Mouse (Mus musculus) heart, embryonic 11.5 days (tissue): ENCODE data around the gene Rab8b. TPM values are rescaled to one million over a fixed set of nuclear protein-coding genes. Genes with fewer than 3 reads are reported as not detected.
"Not testable (repeated sequence)": the region's sequence is repeated elsewhere in the genome, so short reads cannot be mapped to it uniquely, and the experiment has no call there.

ENCODE experiments used
- ATAC-seq: fragments of 200-750 bp; cut with Nextera tagmentation; replicated peaks from 2 replicates; pipeline ENCODE4 v1.8.0; 2017; ENCODE audit warnings: moderate library complexity; ENCODE audit not compliant: insufficient number of reproducible peaks, low FRiP score, low TSS enrichment
- H3K27ac ChIP-seq: fragments of 300-500 bp; sonication (generic); 2 replicates; pipeline ENCODE4 v1.5.1; 2014; ENCODE audit warnings: mild to moderate bottlenecking, low read depth, low read length
- H3K27me3 ChIP-seq: fragments of 300-500 bp; sonication (generic); 2 replicates; pipeline ENCODE4 v1.6.1; 2014; ENCODE audit warnings: mild to moderate bottlenecking, low read length, mixed read lengths; ENCODE audit not compliant: control insufficient read depth, insufficient read depth
- H3K36me3 ChIP-seq: fragments of 300-500 bp; sonication (generic); 2 replicates; pipeline ENCODE4 v1.6.1; 2014; ENCODE audit warnings: mild to moderate bottlenecking, low read length, moderate library complexity, mixed read lengths; ENCODE audit not compliant: control insufficient read depth, insufficient read depth
- H3K4me1 ChIP-seq: fragments of 300-500 bp; sonication (generic); 2 replicates; pipeline ENCODE4 v1.6.1; 2014; ENCODE audit warnings: low read length; ENCODE audit not compliant: control insufficient read depth, insufficient read depth
- H3K4me2 ChIP-seq: fragments of 300-500 bp; sonication (generic); 2 replicates; pipeline ENCODE4 v1.6.1; 2014; ENCODE audit warnings: mild to moderate bottlenecking, moderate library complexity
- H3K4me3 ChIP-seq: fragments of 300-500 bp; sonication (generic); 2 replicates; pipeline ENCODE4 v1.5.1; 2014; ENCODE audit warnings: low read depth, low read length
- H3K9ac ChIP-seq: fragments of 300-500 bp; sonication (generic); 2 replicates; pipeline ENCODE4 v1.6.1; 2014; ENCODE audit warnings: mild to moderate bottlenecking, low read depth, low read length, moderate library complexity
- H3K9me3 ChIP-seq: fragments of 300-500 bp; sonication (generic); replicated peaks from 2 replicates; pipeline ENCODE4 v1.6.1; 2016; ENCODE audit warnings: low read length; ENCODE audit not compliant: control insufficient read depth
- WGBS: fragments of 180-500 bp; shearing (Covaris S2); extraction: QIAGEN DNeasy Blood & Tissue Kit; methylation state at CpG from one replicate; pipeline ENCODE4 v1.1.7; 2014; ENCODE audit not compliant: insufficient replicate concordance; 5-methylcytosine and 5-hydroxymethylcytosine counted together
- polyA plus RNA-seq: library from polyadenylated mRNA; unstranded; fragments of >200 nt; fragmentation: Nextera tagmentation; extraction: Ambion mirVana; gene quantifications from 2 replicates; pipeline ENCODE4 v1.2.1, GENCODE M21; 2014

Gene Rab8b
- polyA plus RNA-seq, 1 experiment from 2014 or later: 23.6 TPM

DNA sequence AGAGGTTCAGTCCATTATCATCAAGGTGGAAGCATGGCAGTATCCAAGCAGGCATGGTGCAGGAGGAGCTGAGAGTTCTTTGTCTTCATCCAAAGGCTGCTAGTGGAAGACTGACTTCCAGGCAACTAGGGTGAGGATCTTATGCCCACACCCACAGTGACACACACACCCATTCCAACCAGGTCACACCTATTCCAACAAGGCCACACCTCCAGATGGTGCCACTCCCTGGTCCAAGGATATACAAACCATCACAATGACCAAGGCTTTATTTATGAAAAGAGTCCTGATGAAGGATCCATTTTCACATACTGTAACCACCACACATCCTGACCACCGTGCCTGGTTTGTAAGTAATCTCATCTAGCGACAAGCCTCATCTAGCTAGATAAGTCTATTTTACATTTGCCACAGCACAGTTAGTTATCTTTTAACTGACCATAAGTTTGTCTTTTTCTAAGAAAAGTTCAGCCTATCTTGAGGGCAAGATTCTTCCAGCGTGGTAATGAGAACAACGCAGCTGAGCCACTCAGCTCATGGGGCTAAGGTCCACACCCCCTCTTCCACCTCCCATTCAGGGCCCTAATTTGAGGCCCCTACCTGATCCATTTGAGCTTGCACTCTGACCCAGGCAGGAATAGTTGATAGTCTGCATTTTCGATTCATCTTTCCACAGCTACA, 6.1 kb downstream of the Rab8b start:
- H3K36me3 ChIP-seq, H3K27me3 ChIP-seq, H3K4me2 ChIP-seq, H3K27ac ChIP-seq, ATAC-seq, H3K4me3 ChIP-seq, H3K9ac ChIP-seq, H3K9me3 ChIP-seq: not testable (repeated sequence)
- WGBS: 86% methylated on average over 5 of the region's 5 CpGs
- peaks cover 25% of the 10 kb centered on the region for H3K4me1 ChIP-seq

- no peak overlapping the region for H3K4me2 ChIP-seq
- H3K27me3 ChIP-seq: no peaks in the 10 kb centered on the region
- peaks cover 23% of the 10 kb centered on the region for H3K4me1 ChIP-seq
Measured at GRCm38 (mm10) chr9:66912304-66912703, 7.2 kb downstream of the Rab8b start.

DNA sequence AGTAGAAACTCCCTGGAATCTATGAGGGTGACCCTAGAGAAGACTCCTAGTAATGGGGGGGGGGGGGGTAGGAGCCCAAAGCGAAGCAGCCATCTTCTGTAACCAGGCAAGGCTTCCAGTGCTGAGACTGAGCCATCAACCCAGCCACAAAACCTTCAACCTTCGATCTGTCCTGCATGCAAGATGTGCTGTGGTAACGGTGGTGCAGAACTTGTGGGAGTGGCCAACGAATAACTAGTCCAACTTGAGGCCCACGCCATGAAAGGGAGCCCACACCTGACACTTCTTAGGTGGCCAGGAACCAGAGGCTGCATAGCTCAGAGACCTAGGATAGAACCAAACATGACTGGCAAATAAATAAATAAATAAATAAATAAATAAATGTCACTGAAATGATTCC, 8.8 kb downstream of the Rab8b start:
- no peak for ATAC-seq

More at GRCm38 (mm10) chr9:66912304-66912703, 7.2 kb downstream of the Rab8b start:
- no peak for ATAC-seq
- no peak overlapping the region for H3K9ac ChIP-seq
- H3K36me3 ChIP-seq: no peaks in the 10 kb centered on the region
- no peaks in the 10 kb centered on the region for H3K9me3 ChIP-seq
- H3K27ac ChIP-seq: no peak overlapping the region
- no peak overlapping the region for H3K4me3 ChIP-seq

GRCm38 (mm10) chr9:66909922-66910321, 9.6 kb downstream of the Rab8b start:
- Histone ChIP-seq H3K9me3 (no peaks in the 10 kb centered on the region), H3K27ac (no peak overlapping the region), H3K4me1 (peaks cover 11% of the 10 kb centered on the region; the same call in 1 of the 2 replicates), H3K27me3 (no peaks in the 10 kb centered on the region), H3K4me2 (no peak overlapping the region), H3K36me3 (no peaks in the 10 kb centered on the region), H3K9ac (no peak overlapping the region), H3K4me3 (no peak overlapping the region)
- no peak for ATAC-seq
- WGBS: 72% methylated on average over 7 of the region's 7 CpGs

More for the DNA sequence above, 8.8 kb downstream of the Rab8b start:
- 83% methylated on average over 5 of the region's 5 CpGs for WGBS
- Histone ChIP-seq H3K4me2 (no peak overlapping the region), H3K4me3 (no peak overlapping the region), H3K4me1 (peaks cover 17% of the 10 kb centered on the region; the same call in 1 of the 2 replicates), H3K9me3 (no peaks in the 10 kb centered on the region), H3K36me3 (no peaks in the 10 kb centered on the region), H3K27ac (no peak overlapping the region), H3K9ac (no peak overlapping the region), H3K27me3 (no peaks in the 10 kb centered on the region)

DNA sequence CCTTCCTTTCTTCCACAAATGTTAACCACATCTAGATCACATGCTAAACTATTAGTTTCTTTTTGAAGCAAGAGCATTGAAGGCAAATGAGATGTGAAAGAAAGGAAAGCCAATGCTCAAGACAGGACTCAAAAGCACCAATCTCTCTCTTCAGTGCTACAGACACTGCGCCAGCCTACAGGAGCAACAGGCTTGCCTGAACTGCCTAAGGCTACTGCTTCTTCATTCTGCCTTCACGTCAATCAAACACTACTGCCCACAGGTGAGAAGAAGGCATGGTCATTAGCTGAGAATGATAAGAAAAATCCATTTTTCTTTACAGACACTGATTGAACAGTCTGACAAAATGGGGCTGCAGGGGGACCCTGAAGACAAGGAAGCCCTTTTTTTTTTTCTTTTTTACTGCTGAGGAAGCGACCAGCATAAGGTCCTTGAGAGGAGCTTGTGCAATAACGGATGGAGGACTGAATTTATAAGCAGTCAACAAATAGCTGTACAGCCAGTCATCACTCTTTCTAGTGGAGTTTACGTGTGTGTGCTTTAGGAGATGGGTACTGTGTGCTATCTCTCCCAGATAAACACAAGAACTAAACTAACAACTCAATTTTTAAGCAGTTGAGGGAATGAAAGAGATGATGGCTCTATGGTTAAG, 11.6 kb downstream of the Rab8b start:
- Histone ChIP-seq H3K4me2 (no peak overlapping the region), H3K9ac (no peak overlapping the region), H3K4me3 (no peak overlapping the region), H3K9me3 (no peaks in the 10 kb centered on the region), H3K27me3 (no peaks in the 10 kb centered on the region), H3K36me3 (no peaks in the 10 kb centered on the region), H3K27ac (no peak overlapping the region), H3K4me1 (0 out of 2 replicates have a peak, but pooled peaks cover 8% of the 10 kb centered on the region)
- WGBS: 85% methylated on average over 5 of the region's 5 CpGs
- ATAC-seq: no peak

GRCm38 (mm10) chr9:66907126-66907525, 12.4 kb downstream of the Rab8b start:
- ATAC-seq: no peak
- H3K9ac ChIP-seq: no peak overlapping the region
- no peak overlapping the region for H3K4me3 ChIP-seq
- H3K4me2 ChIP-seq: no peak overlapping the region
- no peaks in the 10 kb centered on the region for H3K27me3 ChIP-seq
- no peaks in the 10 kb centered on the region for H3K9me3 ChIP-seq
- no peaks in the 10 kb centered on the region for H3K36me3 ChIP-seq
- 84% methylated on average over 8 of the region's 8 CpGs for WGBS
- H3K4me1 ChIP-seq: 0 out of 2 replicates have a peak, but pooled peaks cover 8% of the 10 kb centered on the region
- no peak overlapping the region for H3K27ac ChIP-seq

- Histone ChIP-seq H3K9ac (no peak overlapping the region), H3K4me2 (no peak overlapping the region), H3K4me3 (no peak overlapping the region), H3K9me3 (no peaks in the 10 kb centered on the region), H3K36me3 (no peaks in the 10 kb centered on the region), H3K4me1 (0 out of 2 replicates have a peak, but pooled peaks cover 8% of the 10 kb centered on the region), H3K27me3 (no peaks in the 10 kb centered on the region), H3K27ac (no peak overlapping the region)
- 77% methylated on average over 9 of the region's 9 CpGs for WGBS
- ATAC-seq: no peak
Measured at GRCm38 (mm10) chr9:66905990-66906389, 13.5 kb downstream of the Rab8b start.

DNA sequence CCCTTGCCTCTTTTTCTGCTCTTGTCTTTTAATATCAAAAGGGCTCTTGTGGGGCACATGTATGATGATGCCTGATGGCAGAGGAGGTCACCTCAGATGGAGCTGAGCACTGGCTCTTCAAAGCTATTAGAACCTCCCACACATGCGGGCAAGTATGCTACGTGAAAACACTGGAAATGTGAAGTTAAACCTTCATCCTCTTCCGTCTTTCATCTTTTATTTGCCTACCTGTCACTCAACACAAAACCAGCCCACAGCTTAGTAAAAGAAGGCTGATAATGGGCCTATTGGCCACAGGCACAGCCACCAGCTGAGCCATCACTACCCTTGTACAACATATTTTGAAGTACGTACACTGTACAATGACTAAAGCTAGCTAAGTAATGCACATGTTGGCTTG, 20.0 kb downstream of the Rab8b start:
- Histone ChIP-seq H3K9me3 (no peaks in the 10 kb centered on the region), H3K4me2 (no peak overlapping the region), H3K4me3 (no peak overlapping the region), H3K27ac (no peak overlapping the region), H3K27me3 (no peaks in the 10 kb centered on the region), H3K9ac (no peak overlapping the region), H3K36me3 (no peaks in the 10 kb centered on the region), H3K4me1 (peaks cover 8% of the 10 kb centered on the region; the same call in 1 of the 2 replicates)
- no peak for ATAC-seq
- WGBS: 76% methylated on average over 4 of the region's 4 CpGs
